Mouse (Mus musculus): Measurements from ENCODE around the gene Polr1a.

GRCm38 (mm10) chr6:71989647-71990351 lies 80.9 kb downstream of the Polr1a start:
- TF ChIP-seq KAT2A (IDR thresholded peaks at IDR 0.05; ENCODE audit: insufficient replicate concordance, low read length) (no peak), CTCF (conservative IDR thresholded peaks at IDR 0.05 in 1 of 2, IDR thresholded peaks at IDR 0.05 in 1 of 2; ENCODE audit: low read depth in 2 of 2, low read length in 2 of 2) (no peak), POLR2AphosphoS2 (IDR thresholded peaks at IDR 0.05; ENCODE audit: low read depth, low read length) (no peak), POLR2A (IDR thresholded peaks at IDR 0.05; ENCODE audit: low read depth, low read length) (no peak), SIN3A (IDR thresholded peaks at IDR 0.05; ENCODE audit: low read length) (no peak), USF1 (IDR thresholded peaks at IDR 0.05; ENCODE audit: low read depth, low read length) (no peak), ZNF384 (IDR thresholded peaks at IDR 0.05; ENCODE audit: low read depth, low read length) (no peak)
